Comparison of ENCODE assay signal across 21 mouse cellular contexts in the genomic region with DNA sequence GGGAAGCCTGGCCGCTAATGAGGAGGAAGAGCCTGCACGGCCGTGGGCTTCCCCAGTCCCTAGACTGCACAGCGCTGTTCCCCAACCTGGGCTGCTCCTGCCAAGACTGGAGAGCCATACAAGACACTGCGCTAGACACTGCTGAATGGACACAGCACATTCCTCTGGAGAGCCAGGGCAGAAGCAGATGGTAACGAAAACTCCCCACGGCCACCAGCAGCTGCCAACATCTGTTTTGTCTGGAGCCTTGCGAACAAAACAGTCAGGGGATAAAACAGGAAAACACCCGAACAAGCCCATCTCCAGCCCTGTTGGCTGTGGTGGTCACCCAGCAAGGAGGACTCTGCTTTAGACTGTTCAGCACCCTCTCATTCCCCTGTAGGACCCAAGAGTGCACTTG. TPM values are rescaled to one million over a fixed set of nuclear protein-coding genes. Genes with fewer than 3 reads are reported as not detected.
A peak's percentile ranks its signal among the peaks of the same experiment; 100 is the strongest.
DNase-seq lines count a peak whose midpoint lies in the region; TF ChIP-seq lines count a peak whose summit lies in the region.
"Had no signal": no experiment of that assay in that cellular context is flagged by ENCODE, and none has a peak within 500 bp of the region (broad histone marks: within the 10 kb centered on the region; RNA-seq: fewer than 3 reads in every experiment).

No protein-coding gene starts in this region.

- DNase-seq in gastrocnemius, postnatal 25 days: peak; percentile 21
- DNase-seq in gastrocnemius, postnatal 36 days: no peak
- peak; percentile 49 for DNase-seq in kidney, postnatal 10 days
- DNase-seq in kidney, adult 2 months: no peak
- peak; percentile 39 for DNase-seq in ovary, postnatal 36 days (ENCODE audit: low spot score)
- no peak for DNase-seq in ovary, postnatal 14 days (ENCODE audit: low spot score)
- no peak for DNase-seq in adrenal gland, postnatal 4 days (ENCODE audit: low spot score in 2 of 2)
- DNase-seq: adrenal gland, postnatal 36 days; cerebellum, adult 2 months; cerebellum, postnatal 36 days; layer of hippocampus, adult 9-11 months; left cerebral cortex, postnatal 4 days; midbrain, embryonic 14.5 days; right cerebral cortex, postnatal 4 days; thymus, adult 2 months had no signal

- H3K4me3 ChIP-seq in kidney, adult 2 months (ENCODE audit: insufficient read depth, low read depth, low read length): no peak overlapping the region
- H3K4me3 ChIP-seq: forebrain, embryonic 12.5 days; hindbrain, embryonic 13.5 days; left cerebral cortex, adult 2 months; neural tube, embryonic 15.5 days had no signal

- peaks cover 7% of the 10 kb centered on the region for H3K4me1 ChIP-seq in kidney, adult 2 months (ENCODE audit: control insufficient read depth, insufficient read depth, low read length)

- no peaks in the 10 kb centered on the region for H3K27me3 ChIP-seq in kidney, adult 2 months (replicated peaks; ENCODE audit: control insufficient read depth, insufficient read depth, low read length)
- H3K27me3 ChIP-seq: CH12.LX; forebrain, embryonic 12.5 days; hindbrain, embryonic 13.5 days; neural tube, embryonic 15.5 days had no signal

- TF ChIP-seq CTCF in kidney, adult 2 months (conservative IDR thresholded peaks at IDR 0.05; ENCODE audit: insufficient read depth, insufficient read length, low read depth, low read length): no peak

- no peaks in the 10 kb centered on the region for H3K36me3 ChIP-seq in kidney, adult 2 months (ENCODE audit: control insufficient read depth, insufficient read depth, low read length)

- H3K27ac ChIP-seq in kidney, adult 2 months (ENCODE audit: insufficient read depth, low read depth, low read length): no peak overlapping the region
- H3K27ac ChIP-seq: forebrain, embryonic 12.5 days; hindbrain, embryonic 13.5 days; left cerebral cortex, adult 2 months; neural tube, embryonic 15.5 days had no signal

- WGBS in kidney, adult 2 months: 84% methylated on average over 9 of the region's 9 CpGs

- no peak for TF ChIP-seq POLR2A in kidney, adult 2 months (IDR thresholded peaks at IDR 0.05; ENCODE audit: low read depth, low read length)

- intact Hi-C loops in gastrocnemius, postnatal 36 days (cut with DNase I): no loop called here

RNA-seq across cellular contexts. Expression of gene Akr1b3, which starts 3.9 kb away (rescaled TPM):
- 100 to 1,000 TPM; 161 to 169 TPM for total RNA-seq in gastrocnemius, postnatal 25 days (2021)
- 100 to 1,000 TPM; 152 to 165 TPM for total RNA-seq in gastrocnemius, postnatal 36 days (2021)
- polyA plus RNA-seq in kidney, adult 2 months (2012; rRNA removed): 208 and 280 TPM in 2 replicates
- 100 to 1,000 TPM; 123 to 124 TPM for total RNA-seq in adrenal gland, postnatal 4 days (2021)

RNA-seq across cellular contexts. Expression of gene Akr1b8, which starts 40.5 kb away (rescaled TPM):
- total RNA-seq in gastrocnemius, postnatal 25 days (2021): 1 to 10 TPM; 1.6 to 3.7 TPM
- total RNA-seq in gastrocnemius, postnatal 36 days (2021): 1 to 10 TPM; 1.7 to 2.2 TPM
- polyA plus RNA-seq in kidney, adult 2 months (2012; rRNA removed): 2.6 and 3.9 TPM in 2 replicates
- total RNA-seq in adrenal gland, postnatal 4 days (2021): 10 to 100 TPM; 73.3 to 75.5 TPM
- total RNA-seq: megakaryocyte, adult 5-6 weeks had no signal

Comparison
In these comparisons a context has a peak if more than half of its experiments do, and no peak if none do; other contexts are left out.
1. DNase-seq: peak in gastrocnemius, postnatal 25 days (single experiment), kidney, postnatal 10 days (single experiment) and ovary, postnatal 36 days (single experiment); none in gastrocnemius, postnatal 36 days (0 of 2), kidney, adult 2 months (single experiment), ovary, postnatal 14 days (single experiment) and adrenal gland, postnatal 4 days (0 of 2).
2. RNA of gene Akr1b8, which starts 40.5 kb away (total RNA-seq): 73.3 to 75.5 TPM in adrenal gland, postnatal 4 days; 1.6 to 3.7 TPM in gastrocnemius, postnatal 25 days and 1.7 to 2.2 TPM in gastrocnemius, postnatal 36 days; every median in the first group is over 10 times any median in the second.